Mouse (Mus musculus) embryo, embryonic 11.5 days (tissue): ENCODE data around the gene Vma21-ps.
"Not testable (repeated sequence)": the region's sequence is repeated elsewhere in the genome, so short reads cannot be mapped to it uniquely, and the experiment has no call there.

Experiments used
- DNase-seq: peaks from one replicate; pipeline ENCODE4 v3.0.0-alpha.2; 2012; ENCODE audit warnings: low read depth, low spot score

Gene Vma21-ps

GRCm38 (mm10) chr4:52497144-52497543 is at the start of gene Vma21-ps:
Gene Vma21-ps (minus strand): TSS chr4:52497244.
- not testable (repeated sequence) for DNase-seq

- no peak for DNase-seq
These were observed 46.0 kb upstream of the Vma21-ps start for GRCm38 (mm10) chr4:52543001-52543400.

DNA sequence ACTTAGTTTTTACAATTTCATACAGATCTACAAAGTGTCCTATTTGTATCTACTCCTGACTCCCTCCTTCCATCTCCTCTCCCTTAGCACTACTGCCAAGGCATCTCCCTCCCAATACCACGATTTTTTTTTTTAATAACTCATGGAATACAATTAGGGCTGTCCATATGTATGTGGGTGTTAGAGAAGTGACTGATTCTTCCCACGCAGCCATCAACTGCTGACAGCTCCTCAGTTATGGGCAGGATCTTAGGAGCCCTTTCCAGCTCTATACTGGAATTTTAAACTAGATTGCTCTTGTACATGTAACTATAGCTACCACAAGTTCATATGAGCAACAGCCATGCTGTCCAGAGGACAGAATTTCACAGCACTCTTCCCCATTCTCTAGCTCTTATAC is 33.6 kb upstream of the Vma21-ps start:
- no peak for DNase-seq

GRCm38 (mm10) chr4:52526464-52526863 is 29.4 kb upstream of the Vma21-ps start:
- DNase-seq = no peak

DNA sequence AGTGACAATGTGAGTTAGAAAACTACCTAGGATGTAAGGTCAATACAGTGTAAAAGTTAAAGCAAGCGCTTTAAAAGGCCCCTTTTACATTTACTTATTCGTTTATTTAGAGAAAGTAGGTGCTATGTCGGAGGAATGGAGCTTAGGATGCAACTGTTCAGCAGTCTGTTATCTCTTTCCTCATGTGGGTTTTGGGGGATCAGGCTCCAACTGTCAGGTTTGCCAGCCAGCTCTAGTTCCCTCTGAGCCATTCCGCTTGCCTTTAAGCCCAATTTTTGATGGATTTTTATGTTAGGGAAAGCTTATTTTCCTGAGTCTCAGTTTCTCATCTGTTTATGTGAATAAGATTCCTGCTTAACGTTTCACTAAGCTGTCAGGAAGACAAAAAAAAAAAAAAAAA is 22.3 kb upstream of the Vma21-ps start:
- no peak for DNase-seq

GRCm38 (mm10) chr4:52517580-52517979 is 20.5 kb upstream of the Vma21-ps start:
- no peak for DNase-seq

DNA sequence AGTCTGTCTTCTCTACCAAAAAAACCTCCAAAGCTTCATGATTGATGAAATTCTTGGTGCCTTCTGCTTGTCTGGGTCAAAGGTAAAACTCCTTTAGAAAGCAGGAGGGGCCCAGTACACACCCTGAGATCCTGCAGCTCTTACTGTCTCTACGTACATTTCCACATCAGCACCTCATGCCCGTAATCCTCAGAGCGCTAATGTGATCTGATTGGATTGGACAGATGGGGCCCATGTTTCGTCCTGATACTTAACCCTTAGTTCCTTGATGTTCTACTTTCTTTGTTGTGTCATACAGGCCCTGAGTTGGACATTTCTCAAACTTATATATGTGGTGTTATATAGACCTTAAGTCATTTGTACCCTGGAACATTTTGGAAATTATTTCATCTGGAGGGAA is 9.6 kb downstream of the Vma21-ps start:
- no peak for DNase-seq

DNA sequence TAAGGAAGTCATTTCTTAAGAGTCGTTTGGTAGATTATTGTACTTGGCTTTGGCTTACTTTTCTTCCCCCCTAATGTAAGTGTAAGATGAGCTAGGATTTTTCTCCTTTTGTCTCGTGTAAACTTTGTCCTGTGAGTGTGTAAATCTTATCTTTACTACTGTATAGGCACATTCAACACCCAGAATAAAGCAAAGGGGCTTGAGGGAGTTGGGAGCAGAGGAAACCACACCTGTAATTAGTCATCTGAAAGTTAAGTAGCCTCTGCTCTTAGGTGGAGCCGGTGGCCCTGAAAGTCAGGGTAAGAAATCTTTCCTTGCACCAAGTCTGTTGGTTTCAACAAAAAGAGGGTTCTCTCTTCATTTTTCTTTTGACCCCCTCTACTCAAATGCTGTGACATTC is 23.6 kb downstream of the Vma21-ps start:
- DNase-seq = no peak

DNA sequence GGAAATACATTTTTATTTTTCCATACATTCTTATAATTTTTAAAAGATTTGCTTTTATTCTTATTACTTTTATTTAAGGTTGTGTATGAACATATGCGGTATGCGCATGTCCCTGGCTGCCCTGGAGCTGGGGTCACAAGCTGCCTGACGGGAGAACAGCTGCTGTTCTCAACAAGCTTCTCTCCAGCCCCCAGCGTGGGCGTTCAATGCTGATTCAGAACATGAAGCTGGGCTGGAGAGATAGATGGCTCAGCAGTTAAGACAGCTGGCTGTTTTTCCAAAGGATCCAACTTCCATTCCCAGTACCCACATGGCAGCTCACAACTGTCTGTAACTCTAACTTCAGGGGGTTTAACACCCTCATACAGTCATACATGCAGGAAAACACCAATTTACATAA is 35.7 kb downstream of the Vma21-ps start:
- DNase-seq = no peak

GRCm38 (mm10) chr4:52459726-52460125 is 37.3 kb downstream of the Vma21-ps start:
- no peak for DNase-seq
